Mouse (Mus musculus) cerebellum, adult 11-12 months (tissue): ENCODE measurements around the gene Hydin.
"Not testable (repeated sequence)": the region's sequence is repeated elsewhere in the genome, so short reads cannot be mapped to it uniquely, and the experiment has no call there.

Experiments
- DNase-seq: peaks from one replicate; pipeline ENCODE4 v3.0.0; 2022

Hydin gene

GRCm38 (mm10) chr8:110530008-110530762 lies 263.4 kb downstream of the Hydin start:
- DNase-seq = no peak

DNA sequence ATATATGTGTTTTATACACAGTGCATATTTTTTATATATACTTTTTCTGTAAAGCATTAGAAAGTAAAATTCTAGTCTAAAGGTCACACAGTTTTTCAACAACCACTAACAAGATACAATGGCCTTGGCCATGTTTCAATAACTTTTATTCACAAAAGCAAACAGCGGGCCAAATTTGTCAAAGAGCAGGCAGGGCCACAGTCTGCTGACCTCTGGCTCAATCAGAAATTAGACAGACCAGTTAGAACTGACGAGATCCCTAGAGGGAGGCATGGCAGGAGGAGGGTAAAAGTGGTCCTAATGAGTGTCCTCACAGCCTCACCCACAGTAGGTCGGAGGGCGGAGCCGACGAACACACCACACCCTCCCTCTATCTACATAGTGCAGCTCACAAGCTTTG lies 267.0 kb downstream of the Hydin start:
- no peak for DNase-seq

DNA sequence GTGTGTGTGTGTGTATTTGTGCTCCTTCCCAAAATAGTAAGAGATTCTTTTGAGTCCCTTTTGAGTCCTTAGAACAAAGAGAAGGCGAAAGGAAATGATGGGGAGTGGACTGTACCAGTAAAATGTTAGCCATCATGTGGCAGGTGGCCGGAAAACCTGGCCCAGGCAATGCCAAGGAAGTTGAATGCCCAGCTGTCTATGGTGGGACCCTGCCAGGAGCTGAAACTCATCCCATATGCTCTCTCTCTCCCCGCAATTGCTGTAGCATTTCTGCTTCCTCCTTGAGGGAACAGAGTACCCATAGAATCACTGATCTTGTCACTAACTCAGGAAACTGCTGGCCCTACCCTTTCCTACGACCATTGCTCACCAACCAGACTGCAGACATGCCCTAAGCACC lies 271.1 kb downstream of the Hydin start:
- peak; percentile 89 for DNase-seq

GRCm38 (mm10) chr8:110550343-110550742 lies 283.6 kb downstream of the Hydin start:
- DNase-seq = no peak

DNA sequence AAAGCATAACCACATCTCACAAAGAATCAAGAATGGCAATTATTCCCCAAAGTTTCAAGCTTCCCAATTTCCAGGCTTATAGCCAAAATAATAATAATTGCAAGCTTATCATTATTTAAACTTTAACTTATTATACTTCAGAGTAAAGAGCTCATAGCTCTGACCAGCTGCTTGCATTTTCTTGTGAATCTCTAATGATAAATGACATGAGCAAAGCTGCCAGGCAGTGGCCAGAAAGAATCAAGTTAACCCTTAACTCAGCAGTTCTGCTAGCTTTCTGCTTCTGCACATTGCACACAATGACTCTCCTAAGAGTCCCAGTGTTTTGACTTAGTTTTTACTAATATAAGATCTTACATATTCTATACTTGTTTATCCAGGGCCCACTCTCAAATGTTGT lies 285.3 kb downstream of the Hydin start:
- not testable (repeated sequence) for DNase-seq

GRCm38 (mm10) chr8:110592641-110593040 lies 325.9 kb downstream of the Hydin start:
- no peak for DNase-seq

DNA sequence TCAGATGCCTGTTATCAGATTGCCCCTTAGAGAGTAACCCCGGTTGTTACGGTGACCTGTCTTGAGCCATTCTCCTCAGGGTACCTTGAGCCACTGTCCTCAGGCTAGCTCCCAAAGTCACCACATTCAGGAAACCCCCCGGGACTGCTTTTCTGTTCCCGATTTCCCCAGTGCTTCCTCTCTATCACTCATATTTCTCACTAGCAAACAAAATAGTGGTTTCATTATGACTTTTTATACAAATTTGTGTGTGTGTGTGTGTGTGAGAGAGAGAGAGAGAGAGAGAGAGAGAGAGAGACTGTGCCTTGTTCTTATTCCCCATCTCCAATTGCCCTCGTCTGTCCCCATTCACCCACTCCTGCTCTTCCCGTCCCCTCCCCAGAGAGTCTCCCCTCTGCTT lies 327.4 kb downstream of the Hydin start:
- no peak for DNase-seq

DNA sequence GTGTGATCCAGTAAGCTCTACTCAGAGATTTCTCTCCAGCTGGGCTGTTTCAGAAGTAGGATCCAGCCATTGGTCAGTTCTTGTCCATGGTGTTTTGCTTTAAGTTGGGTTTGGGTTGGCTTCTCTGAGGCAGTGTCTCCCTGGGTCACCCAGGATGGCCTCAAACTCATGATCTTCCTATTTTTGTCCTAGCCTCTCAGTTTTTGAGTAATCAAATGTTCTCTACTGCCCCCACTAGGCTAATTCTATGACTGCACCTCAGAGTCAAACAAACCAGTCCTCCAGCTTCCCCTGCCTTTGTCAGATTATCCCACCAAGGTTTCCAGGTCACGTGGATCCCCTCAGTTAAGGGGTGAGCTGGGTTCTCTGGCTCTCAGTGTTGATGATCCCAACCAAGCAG lies 337.8 kb downstream of the Hydin start:
- DNase-seq = no peak

DNA sequence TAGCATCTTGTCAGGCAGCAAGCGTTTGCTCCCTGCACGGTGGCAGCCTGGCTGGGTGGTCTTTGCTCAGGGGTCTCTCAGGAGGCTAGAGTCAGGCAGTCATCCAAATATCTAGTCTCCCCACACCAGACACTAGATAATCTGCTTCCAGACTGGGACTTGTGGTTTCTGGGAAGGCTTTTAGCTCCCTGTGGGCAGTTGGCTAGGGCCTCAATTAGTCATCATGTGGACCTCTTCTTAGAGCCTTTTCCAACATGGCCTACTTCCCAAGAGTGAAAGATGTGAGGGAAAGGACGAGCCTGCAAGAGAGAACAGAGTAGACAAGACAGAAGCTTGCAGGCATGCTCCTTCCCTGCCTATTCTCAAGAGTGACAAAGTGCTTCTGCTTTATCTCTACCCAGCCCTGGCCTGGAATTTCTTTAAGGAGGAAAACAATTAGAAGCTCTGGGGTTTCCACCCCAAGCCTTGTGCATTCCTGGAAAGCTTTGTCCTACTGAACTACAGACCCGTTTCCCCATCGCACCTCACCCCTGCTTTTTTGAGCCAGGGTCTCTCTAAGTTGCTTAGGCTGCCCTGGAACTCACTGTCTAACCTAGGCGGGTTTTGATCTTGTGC lies 338.7 kb downstream of the Hydin start:
- DNase-seq = no peak

GRCm38 (mm10) chr8:110615730-110616129 lies 349.0 kb downstream of the Hydin start:
- DNase-seq = no peak

- no peak for DNase-seq
These were observed 351.1 kb downstream of the Hydin start for GRCm38 (mm10) chr8:110617801-110618358.

- DNase-seq = peak; percentile 98
These were observed 351.8 kb downstream of the Hydin start, which contains the start of gene Vac14 for GRCm38 (mm10) chr8:110618391-110619207. TSS of gene Vac14 (plus strand) at chr8:110618585.

GRCm38 (mm10) chr8:110619208-110619574 lies 352.4 kb downstream of the Hydin start:
- no peak for DNase-seq

- DNase-seq = no peak
These were observed 353.1 kb downstream of the Hydin start for GRCm38 (mm10) chr8:110619919-110620318.

GRCm38 (mm10) chr8:110626431-110626830 lies 359.7 kb downstream of the Hydin start:
- DNase-seq = no peak

DNA sequence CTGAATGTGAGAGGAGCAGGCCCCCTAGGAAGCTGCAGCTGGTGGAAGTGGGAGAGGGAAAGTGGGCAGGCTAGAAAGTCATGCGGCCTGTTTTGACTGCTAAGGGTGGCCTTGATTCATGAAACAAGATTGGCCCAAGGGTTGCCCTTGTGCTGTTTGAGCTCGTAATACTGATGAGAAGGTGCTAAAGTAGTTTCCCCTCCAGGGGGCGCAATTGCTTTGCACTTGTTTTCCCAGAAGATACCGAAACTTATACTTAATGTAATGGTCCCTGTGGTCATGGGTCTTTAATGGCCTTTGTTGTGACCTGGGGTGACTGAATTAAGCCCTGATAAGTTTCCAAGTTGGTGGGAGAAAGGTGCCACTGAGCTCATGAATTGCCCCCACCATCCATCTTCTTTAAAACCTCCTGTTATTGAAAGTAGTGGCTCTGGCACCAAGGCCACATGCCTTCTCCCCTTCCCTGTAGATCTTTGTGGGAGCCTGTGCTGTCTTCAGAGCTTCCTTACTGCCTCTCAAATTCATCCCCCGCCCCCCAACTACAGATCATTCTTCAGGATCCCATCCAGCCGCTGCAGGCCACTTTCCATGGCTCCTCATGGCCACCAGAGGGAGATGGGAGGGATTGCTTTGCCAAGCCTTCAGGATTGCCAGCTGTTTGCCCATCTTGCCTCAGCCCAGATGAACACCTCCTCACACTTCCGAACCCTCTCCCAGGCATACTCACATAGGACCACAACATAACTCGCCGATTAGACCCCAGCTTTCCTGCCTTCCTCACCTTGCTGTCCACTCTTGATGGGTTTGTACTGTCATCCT lies 362.7 kb downstream of the Hydin start:
- DNase-seq = no peak

GRCm38 (mm10) chr8:110630079-110630478 lies 363.3 kb downstream of the Hydin start:
- no peak for DNase-seq

DNA sequence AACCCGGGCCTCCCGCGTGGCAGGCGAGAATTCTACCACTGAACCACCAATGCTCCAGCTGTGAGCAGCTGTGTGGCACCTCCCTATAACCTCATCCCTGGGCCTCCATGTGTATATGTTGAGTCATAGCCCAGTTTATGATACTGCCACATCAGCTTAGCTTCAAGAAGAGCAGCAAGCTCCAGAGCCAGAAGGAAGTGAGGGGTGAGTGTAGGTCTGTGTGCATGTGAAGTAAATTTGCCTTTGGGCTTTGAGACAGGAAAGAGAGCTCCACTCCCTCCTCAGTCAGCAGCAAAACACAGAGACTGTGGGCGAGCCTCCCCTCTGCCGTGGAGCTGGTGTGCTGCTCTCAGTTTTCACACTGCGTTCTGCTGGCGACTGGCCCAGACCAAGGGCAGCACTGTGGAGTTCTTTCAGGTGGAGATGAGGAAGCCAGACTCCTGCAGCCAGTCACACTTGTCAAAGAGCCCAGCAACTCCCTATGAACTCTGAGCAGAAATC lies 363.8 kb downstream of the Hydin start:
- DNase-seq = peak; percentile 78

- no peak for DNase-seq
These were observed 364.4 kb downstream of the Hydin start for GRCm38 (mm10) chr8:110631201-110631600.

GRCm38 (mm10) chr8:110633814-110634213 lies 367.0 kb downstream of the Hydin start:
- no peak for DNase-seq

- no peak for DNase-seq
These were observed 369.4 kb downstream of the Hydin start for GRCm38 (mm10) chr8:110636182-110636581.

GRCm38 (mm10) chr8:110642331-110642730 lies 375.6 kb downstream of the Hydin start:
- peak; percentile 75 for DNase-seq
